Mouse (Mus musculus) bone marrow, adult 2 months (tissue): ENCODE measurements at regions not wholly inside any gene's neighbourhood (a gene's known extent, or its start where the extent isn't known, plus 50 kb on each side); places are given as distances from the start of the nearest gene placed in this dataset.

Source experiments
- H3K27ac ChIP-seq: fragments of 200-500 bp; 2 replicates; pipeline ENCODE4 v1.5.1; 2012; ENCODE audit warnings: low read depth, mild to moderate bottlenecking, control low read depth, inconsistent platforms, low read length; ENCODE audit not compliant: control insufficient read depth, poor library complexity, insufficient read depth
- H3K4me1 ChIP-seq: fragments of 200-500 bp; 2 replicates; pipeline ENCODE4 v1.6.1; 2011; ENCODE audit warnings: low read length; ENCODE audit not compliant: control insufficient read depth, insufficient read depth
- H3K4me3 ChIP-seq: fragments of 200-500 bp; replicated peaks from 2 replicates; pipeline ENCODE3; 2011; ENCODE audit warnings: mild to moderate bottlenecking, low read depth, low read length, control low read depth; ENCODE audit not compliant: control insufficient read depth
- CTCF ChIP-seq: fragments of 200-500 bp; IDR thresholded peaks from 2 replicates; pipeline ENCODE4 v1.5.1; 2011; ENCODE audit warnings: low read length, control low read depth; ENCODE audit not compliant: control insufficient read depth, insufficient read depth
- POLR2A ChIP-seq: fragments of 200-500 bp; IDR thresholded peaks from 2 replicates; pipeline ENCODE4 v1.6.1; 2011; ENCODE audit warnings: low read depth, mild to moderate bottlenecking, control low read depth, low read length, borderline replicate concordance; ENCODE audit not compliant: control insufficient read depth
- WGBS: fragments of 180-500 bp; shearing (Covaris S2); methylation state at CpG from one replicate; pipeline ENCODE4 v1.1.7; 2018; 5-methylcytosine and 5-hydroxymethylcytosine counted together

GRCm38 (mm10) chr8:87214962-87215361 lies 257.4 kb downstream of the Cbln1 start:
- WGBS: 47% methylated on average over 10 of the region's 10 CpGs

DNA sequence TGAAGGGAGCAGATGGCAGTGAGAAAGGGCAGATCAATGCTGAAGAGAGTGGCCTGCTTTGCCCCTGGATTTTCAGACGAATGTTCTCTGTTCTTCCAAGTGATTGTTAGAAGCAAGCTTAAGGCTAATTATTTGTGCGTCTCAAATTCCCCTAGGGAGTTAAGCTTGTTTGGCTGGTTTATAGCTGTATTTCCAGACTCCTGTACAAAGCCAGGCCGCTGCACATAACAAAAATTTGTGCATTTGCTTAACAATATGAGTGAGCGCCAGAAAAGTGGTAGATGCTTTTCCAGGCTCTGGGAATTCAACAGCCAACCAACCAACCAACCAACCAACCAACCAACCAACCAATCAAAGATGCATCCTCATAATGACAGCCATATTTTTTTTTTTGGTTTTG lies 261.9 kb downstream of the Cbln1 start:
- WGBS: 72% methylated on average over 4 of the region's 4 CpGs
- Histone ChIP-seq H3K4me1 (no peaks in the 10 kb centered on the region), H3K4me3 (no peak overlapping the region), H3K27ac (no peak overlapping the region)
- TF ChIP-seq POLR2A (no peak), CTCF (no peak)

More at GRCm38 (mm10) chr8:87214962-87215361, 257.4 kb downstream of the Cbln1 start:
- TF ChIP-seq CTCF: no peak
- no peak for TF ChIP-seq POLR2A
- Histone ChIP-seq H3K4me1 (no peaks in the 10 kb centered on the region), H3K4me3 (no peak overlapping the region), H3K27ac (no peak overlapping the region)

- Histone ChIP-seq H3K27ac (no peak overlapping the region), H3K4me1 (no peaks in the 10 kb centered on the region), H3K4me3 (no peak overlapping the region)
- no peak for TF ChIP-seq POLR2A
- TF ChIP-seq CTCF: no peak
- WGBS: 76% methylated on average over 1 of the region's 1 CpGs
Measured at GRCm38 (mm10) chr8:87209295-87209694, 263.1 kb downstream of the Cbln1 start.

- no peak for TF ChIP-seq CTCF
- no peak for TF ChIP-seq POLR2A
Measured at GRCm38 (mm10) chr8:87208036-87208435, 264.4 kb downstream of the Cbln1 start.

DNA sequence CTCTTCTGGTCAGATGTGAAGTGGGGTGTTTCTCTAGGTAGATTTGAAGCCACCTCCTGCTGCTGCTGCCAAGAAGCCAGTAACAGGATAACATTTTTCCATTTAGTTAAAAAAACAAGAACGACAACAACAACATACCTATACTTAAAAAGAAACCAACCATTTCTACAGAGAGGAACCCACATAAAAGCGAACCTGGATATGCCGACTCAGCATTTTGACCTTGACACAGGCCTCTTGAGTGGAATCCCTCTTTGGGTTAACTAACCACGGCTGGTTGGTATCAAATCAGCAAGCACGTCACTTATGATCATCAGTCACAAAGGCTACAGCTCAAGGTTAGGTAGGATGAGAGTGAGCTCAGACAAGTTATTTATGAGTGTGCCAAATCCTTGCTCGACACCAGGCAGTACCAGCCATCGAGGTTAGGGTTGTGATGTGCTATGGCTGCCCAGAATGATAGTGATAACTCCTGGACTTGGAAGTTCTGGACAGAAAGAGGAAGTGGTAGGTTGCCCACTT lies 269.7 kb downstream of the Cbln1 start:
- 75% methylated on average over 7 of the region's 7 CpGs for WGBS
- H3K4me3 ChIP-seq: no peak overlapping the region
- H3K27ac ChIP-seq: no peak overlapping the region
- H3K4me1 ChIP-seq: no peaks in the 10 kb centered on the region
- TF ChIP-seq POLR2A (no peak), CTCF (no peak)

More at GRCm38 (mm10) chr8:87208036-87208435, 264.4 kb downstream of the Cbln1 start:
- H3K4me3 ChIP-seq: no peak overlapping the region
- no peak overlapping the region for H3K27ac ChIP-seq
- H3K4me1 ChIP-seq: no peaks in the 10 kb centered on the region

DNA sequence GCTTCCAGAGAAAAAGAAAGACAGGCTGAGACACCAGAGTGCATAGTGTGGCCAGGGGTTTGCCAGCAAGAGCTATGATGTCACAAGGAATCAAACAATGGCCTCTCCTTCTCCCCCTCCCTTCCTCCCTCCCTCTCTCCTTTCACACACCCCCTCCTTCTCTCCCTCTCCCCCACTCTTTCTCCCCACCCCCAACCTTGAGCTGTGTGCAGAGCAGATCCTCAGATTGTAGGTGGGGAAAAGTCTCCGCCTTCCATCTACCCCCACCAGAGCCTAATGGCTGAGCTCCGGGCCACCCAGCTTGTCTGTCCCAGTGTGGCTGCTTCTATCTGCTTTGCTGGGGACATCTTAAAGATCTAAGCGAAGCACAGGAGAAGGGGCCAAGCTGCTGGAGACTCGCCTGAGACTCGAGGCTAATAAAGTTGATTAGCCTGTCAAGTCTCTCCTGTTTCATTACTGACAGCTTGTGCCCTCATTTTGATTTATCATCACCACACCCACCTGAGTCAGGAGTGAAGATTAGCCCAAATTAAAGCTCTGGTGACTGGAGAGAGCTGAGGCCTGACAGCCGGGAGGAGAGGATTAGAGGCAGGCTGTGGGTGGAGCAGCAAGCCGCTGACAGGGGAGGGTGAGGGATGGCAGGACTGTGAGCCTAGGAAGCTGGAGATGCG lies 272.8 kb downstream of the Cbln1 start:
- Histone ChIP-seq H3K27ac (no peak overlapping the region), H3K4me1 (no peaks in the 10 kb centered on the region), H3K4me3 (no peak overlapping the region)
- WGBS: 20% methylated on average over 8 of the region's 8 CpGs
- TF ChIP-seq CTCF (no peak), POLR2A (no peak)

DNA sequence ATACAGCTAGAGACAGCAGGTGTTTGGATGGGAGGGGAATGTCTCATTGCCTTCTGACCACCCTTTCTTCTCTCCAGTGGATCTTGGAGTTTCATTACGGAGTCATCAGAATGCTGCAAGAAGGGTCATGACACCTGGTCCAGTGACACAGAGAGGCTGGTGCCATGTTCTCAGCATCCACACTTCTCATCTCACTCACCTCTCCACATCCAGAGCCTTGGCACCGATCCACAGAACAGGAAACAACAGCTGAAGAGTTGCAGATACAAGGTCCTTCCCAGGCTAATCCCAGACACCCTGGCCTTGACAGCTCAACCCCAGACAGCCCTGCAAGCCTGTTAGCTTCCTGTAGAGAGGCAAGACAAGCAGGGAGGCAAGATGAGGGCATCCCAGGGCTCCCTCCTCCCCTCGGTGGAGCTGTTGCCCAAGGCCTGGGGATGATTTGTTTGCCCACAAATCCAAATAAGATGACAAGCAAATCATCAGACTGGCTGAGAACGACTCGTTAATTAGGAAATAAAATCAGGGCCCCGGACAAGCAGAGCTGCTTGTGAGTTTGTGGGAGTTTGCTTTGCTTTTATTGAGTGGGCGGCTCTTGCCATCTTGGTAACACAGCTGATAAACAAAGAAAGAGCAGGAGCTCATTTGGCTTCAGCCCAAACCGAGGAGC lies 274.4 kb downstream of the Cbln1 start:
- TF ChIP-seq CTCF (no peak), POLR2A (no peak)
- Histone ChIP-seq H3K4me3 (no peak overlapping the region), H3K4me1 (no peaks in the 10 kb centered on the region), H3K27ac (no peak overlapping the region)
- WGBS: 64% methylated on average over 8 of the region's 8 CpGs

GRCm38 (mm10) chr8:87197000-87197399 lies 275.4 kb downstream of the Cbln1 start:
- 62% methylated on average over 5 of the region's 5 CpGs for WGBS
- Histone ChIP-seq H3K4me3 (no peak overlapping the region), H3K27ac (no peak overlapping the region), H3K4me1 (no peaks in the 10 kb centered on the region)
- TF ChIP-seq CTCF (no peak), POLR2A (no peak)
